Mouse (Mus musculus): ENCODE data around the gene Hsd17b12. TPM values are rescaled to one million over a fixed set of nuclear protein-coding genes. Genes with fewer than 3 reads are reported as not detected.

Hsd17b12 gene
- polyA plus RNA-seq, 1 experiment from 2014 or later = 81.9 TPM

GRCm38 (mm10) chr2:93996254-93996653 lies 161.5 kb downstream of the Hsd17b12 start, which contains the start of gene Gm27027:
Gm27027 (minus strand) TSS chr2:93996354.
- peaks cover 37% of the 10 kb centered on the region for H3K36me3 ChIP-seq (ENCODE audit: control insufficient read depth, insufficient read depth)

GRCm38 (mm10) chr2:93992810-93993209 lies 165.0 kb downstream of the Hsd17b12 start:
- ATAC-seq (replicated peaks; ENCODE audit: extremely low read depth, insufficient read depth, low FRiP score) = no peak
- H3K27me3 ChIP-seq (ENCODE audit: control insufficient read depth, insufficient read depth, low read length) = no peaks in the 10 kb centered on the region
- H3K36me3 ChIP-seq (ENCODE audit: control insufficient read depth, insufficient read depth) = peaks cover 44% of the 10 kb centered on the region
- no peaks in the 10 kb centered on the region for H3K9me3 ChIP-seq (replicated peaks; ENCODE audit: control insufficient read depth, low read length)
- peaks cover 17% of the 10 kb centered on the region for H3K4me1 ChIP-seq (ENCODE audit: control insufficient read depth, insufficient read depth, low read length)
- no peak overlapping the region for H3K4me3 ChIP-seq (ENCODE audit: low read length)
- H3K4me2 ChIP-seq (ENCODE audit: low read depth, low read length) = no peak overlapping the region
- no peak overlapping the region for H3K9ac ChIP-seq (ENCODE audit: low read length)
- WGBS = 44% methylated on average over 3 of the region's 3 CpGs
- H3K27ac ChIP-seq (ENCODE audit: low read length) = peak overlapping the region; percentile 33; the same call in 1 of the 2 replicates

More at GRCm38 (mm10) chr2:93996254-93996653, 161.5 kb downstream of the Hsd17b12 start, which contains the start of gene Gm27027:
- no peak within 1 kb of the TSS for H3K4me3 ChIP-seq (ENCODE audit: low read length)
- peaks cover 17% of the 10 kb centered on the region for H3K4me1 ChIP-seq (ENCODE audit: control insufficient read depth, insufficient read depth, low read length)
- ATAC-seq (replicated peaks; ENCODE audit: extremely low read depth, insufficient read depth, low FRiP score) = no peak
- 86% methylated on average over 6 of the region's 6 CpGs for WGBS
- no peak within 1 kb of the TSS for H3K4me2 ChIP-seq (ENCODE audit: low read depth, low read length)
- H3K27ac ChIP-seq (ENCODE audit: low read length) = no peak within 1 kb of the TSS
- no peaks in the 10 kb centered on the region for H3K27me3 ChIP-seq (ENCODE audit: control insufficient read depth, insufficient read depth, low read length)
- no peak within 1 kb of the TSS for H3K9ac ChIP-seq (ENCODE audit: low read length)
- H3K9me3 ChIP-seq (replicated peaks; ENCODE audit: control insufficient read depth, low read length) = no peaks in the 10 kb centered on the region

- peaks cover 17% of the 10 kb centered on the region for H3K4me1 ChIP-seq (ENCODE audit: control insufficient read depth, insufficient read depth, low read length)
- peak overlapping the region; percentile 33 for H3K27ac ChIP-seq (ENCODE audit: low read length)
- no peak overlapping the region for H3K9ac ChIP-seq (ENCODE audit: low read length)
- peak; percentile 61 for ATAC-seq (replicated peaks; ENCODE audit: extremely low read depth, insufficient read depth, low FRiP score)
- H3K9me3 ChIP-seq (replicated peaks; ENCODE audit: control insufficient read depth, low read length) = no peaks in the 10 kb centered on the region
- H3K4me3 ChIP-seq (ENCODE audit: low read length) = no peak overlapping the region
- H3K36me3 ChIP-seq (ENCODE audit: control insufficient read depth, insufficient read depth) = peaks cover 40% of the 10 kb centered on the region
- 47% methylated on average over 5 of the region's 5 CpGs for WGBS
- no peak overlapping the region for H3K4me2 ChIP-seq (ENCODE audit: low read depth, low read length)
- no peaks in the 10 kb centered on the region for H3K27me3 ChIP-seq (ENCODE audit: control insufficient read depth, insufficient read depth, low read length)
These were observed 165.5 kb downstream of the Hsd17b12 start for GRCm38 (mm10) chr2:93992259-93992658.

- H3K36me3 ChIP-seq (ENCODE audit: control insufficient read depth, insufficient read depth) = peaks cover 37% of the 10 kb centered on the region
These were observed 166.4 kb downstream of the Hsd17b12 start for GRCm38 (mm10) chr2:93991336-93991735.

GRCm38 (mm10) chr2:93988440-93988839 lies 169.3 kb downstream of the Hsd17b12 start:
- no peak overlapping the region for H3K27ac ChIP-seq (ENCODE audit: low read length)
- H3K9me3 ChIP-seq (replicated peaks; ENCODE audit: control insufficient read depth, low read length) = no peaks in the 10 kb centered on the region
- no peaks in the 10 kb centered on the region for H3K27me3 ChIP-seq (ENCODE audit: control insufficient read depth, insufficient read depth, low read length)
- ATAC-seq (replicated peaks; ENCODE audit: extremely low read depth, insufficient read depth, low FRiP score) = no peak
- H3K9ac ChIP-seq (ENCODE audit: low read length) = no peak overlapping the region
- 84% methylated on average over 2 of the region's 2 CpGs for WGBS
- H3K4me2 ChIP-seq (ENCODE audit: low read depth, low read length) = no peak overlapping the region
- peaks cover 21% of the 10 kb centered on the region for H3K36me3 ChIP-seq (ENCODE audit: control insufficient read depth, insufficient read depth)
- H3K4me3 ChIP-seq (ENCODE audit: low read length) = no peak overlapping the region
- peaks cover 10% of the 10 kb centered on the region for H3K4me1 ChIP-seq (ENCODE audit: control insufficient read depth, insufficient read depth, low read length)

More at GRCm38 (mm10) chr2:93991336-93991735, 166.4 kb downstream of the Hsd17b12 start:
- ATAC-seq (replicated peaks; ENCODE audit: extremely low read depth, insufficient read depth, low FRiP score) = no peak; the same call in 1 of the 2 replicates
- Histone ChIP-seq H3K9ac (ENCODE audit: low read length) (no peak overlapping the region), H3K4me2 (ENCODE audit: low read depth, low read length) (no peak overlapping the region), H3K4me3 (ENCODE audit: low read length) (no peak overlapping the region), H3K4me1 (ENCODE audit: control insufficient read depth, insufficient read depth, low read length) (peaks cover 17% of the 10 kb centered on the region), H3K9me3 (replicated peaks; ENCODE audit: control insufficient read depth, low read length) (no peaks in the 10 kb centered on the region), H3K27me3 (ENCODE audit: control insufficient read depth, insufficient read depth, low read length) (no peaks in the 10 kb centered on the region), H3K27ac (ENCODE audit: low read length) (peak overlapping the region; percentile 15)
- WGBS = 39% methylated on average over 3 of the region's 3 CpGs

Small RNA genes lying within 50 kb of the gene (microRNA-seq; reads per million reads assigned to microRNA genes)
- not detected for gene Gm23630

Other genes with a start within 250 kb of the Hsd17b12 start
- gene Gm13889, start 200.8 kb downstream of the Hsd17b12 start, polyA plus RNA-seq (2015; fragmentation: Nextera tagmentation; extraction: Ambion mirVana) = 7.1 and 9.0 TPM in 2 replicates
- gene Gm27027, start 161.6 kb downstream of the Hsd17b12 start, polyA plus RNA-seq (2015; fragmentation: Nextera tagmentation; extraction: Ambion mirVana) = not detected in 2 replicates
- 64.8 and 71.5 TPM in 2 replicates for gene Alkbh3, start 147.2 kb downstream of the Hsd17b12 start, polyA plus RNA-seq (2015; fragmentation: Nextera tagmentation; extraction: Ambion mirVana)
- gene Ttc17, start 248.7 kb upstream of the Hsd17b12 start, polyA plus RNA-seq (2015; fragmentation: Nextera tagmentation; extraction: Ambion mirVana) = 16.9 and 17.5 TPM in 2 replicates

Measured in heart, embryonic 16.5 days (tissue).